Mouse (Mus musculus) hindbrain, postnatal 0 days (tissue): ENCODE measurements around the gene Sept12. TPM values are rescaled to one million over a fixed set of nuclear protein-coding genes. Genes with fewer than 3 reads are reported as not detected.

ENCODE experiments used
- ATAC-seq: fragments of 200-750 bp; cut with Nextera tagmentation; 2 replicates; pipeline ENCODE4 v1.8.0; 2017; ENCODE audit warnings: mild to moderate bottlenecking, moderate TSS enrichment, moderate library complexity
- DNase-seq: peaks from one replicate; pipeline ENCODE4 v3.0.0-alpha.2; 2015; ENCODE audit warnings: low spot score
- H3K27ac ChIP-seq: fragments of 300-500 bp; sonication (generic); 2 replicates; pipeline ENCODE4 v1.5.1; 2014; ENCODE audit warnings: mild to moderate bottlenecking
- H3K27me3 ChIP-seq: fragments of 300-500 bp; sonication (generic); 2 replicates; pipeline ENCODE4 v1.6.1; 2014; ENCODE audit warnings: low read length, mixed read lengths; ENCODE audit not compliant: insufficient read depth
- H3K36me3 ChIP-seq: fragments of 300-500 bp; sonication (generic); 2 replicates; pipeline ENCODE4 v1.6.1; 2014; ENCODE audit warnings: low read length, mixed read lengths; ENCODE audit not compliant: insufficient read depth
- H3K4me1 ChIP-seq: fragments of 300-500 bp; sonication (generic); 2 replicates; pipeline ENCODE4 v1.6.1; 2014; ENCODE audit warnings: antibody characterized with exemption, low read length, mixed read lengths; ENCODE audit not compliant: insufficient read depth
- H3K4me2 ChIP-seq: fragments of 300-500 bp; sonication (generic); 2 replicates; pipeline ENCODE4 v1.6.1; 2014; ENCODE audit warnings: low read depth, mild to moderate bottlenecking, low read length, moderate library complexity, mixed read lengths
- H3K4me3 ChIP-seq: fragments of 300-500 bp; sonication (generic); 2 replicates; pipeline ENCODE4 v1.5.1; 2014; ENCODE audit warnings: low read length
- H3K9ac ChIP-seq: fragments of 300-500 bp; sonication (generic); replicated peaks from 2 replicates; pipeline ENCODE4 v1.6.1; 2014; ENCODE audit warnings: mild to moderate bottlenecking, low read length, moderate library complexity, mixed read lengths
- H3K9me3 ChIP-seq: fragments of 300-500 bp; sonication (generic); 2 replicates; pipeline ENCODE4 v1.6.1; 2016; ENCODE audit warnings: low read length, mixed read lengths
- CTCF ChIP-seq: IDR thresholded peaks from 2 replicates; pipeline ENCODE4 v1.5.1; 2016; ENCODE audit warnings: antibody characterized with exemption, control low read depth, low read depth
- WGBS: fragments of 180-500 bp; shearing (Covaris S2); extraction: QIAGEN DNeasy Blood & Tissue Kit; methylation state at CpG from one replicate; pipeline ENCODE4 v1.1.7; 2014; 5-methylcytosine and 5-hydroxymethylcytosine counted together
- polyA plus RNA-seq: library from polyadenylated mRNA; unstranded; fragments of >200 nt; fragmentation: Nextera tagmentation; extraction: Ambion mirVana; gene quantifications from 2 replicates; pipeline ENCODE4 v1.2.1, GENCODE M21; 2015
- total RNA-seq: library from RNA; depleted of rRNA; stranded (reverse); fragments of >200 nt; gene quantifications from 2 replicates; pipeline ENCODE4 v1.2.3, GENCODE M21; 2014

The Sept12 gene
- total and polyA plus RNA-seq, 2 experiments from 2014 or later, result not detected

DNA sequence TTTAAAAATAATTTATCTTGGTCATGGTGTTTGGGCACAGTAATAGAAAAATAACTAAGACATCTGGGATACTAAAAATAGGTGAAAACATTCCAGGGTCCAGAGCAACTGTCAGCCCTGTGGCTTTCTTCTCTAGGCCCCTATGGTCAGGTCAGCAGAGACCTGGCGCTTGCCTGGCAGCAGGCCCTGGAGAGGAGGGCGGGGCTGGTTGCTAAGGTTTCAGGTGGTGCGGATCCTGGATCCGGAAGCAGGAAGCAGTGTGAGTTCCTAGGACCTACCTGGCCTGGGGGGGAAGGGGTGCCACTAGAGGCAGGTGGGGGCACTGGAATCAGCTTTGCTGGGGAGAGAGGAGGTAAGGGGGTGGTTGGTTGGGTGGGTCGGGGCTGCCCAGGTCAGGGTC lies 9.4 kb upstream of the Sept12 start, which contains the start of gene Smim22:
TSS of gene Smim22 (plus strand) at position 222 of the 400 bp plus-strand sequence.
- DNase-seq (no peak), ATAC-seq (peak; percentile 21; the same call in 1 of the 2 replicates)
- no peaks in the 10 kb centered on the region for H3K36me3 ChIP-seq
- WGBS, result 48% methylated on average over 5 of the region's 5 CpGs
- no peak within 1 kb of the TSS for H3K4me2 ChIP-seq
- no peak within 1 kb of the TSS for H3K27ac ChIP-seq
- no peaks in the 10 kb centered on the region for H3K27me3 ChIP-seq
- no peak within 1 kb of the TSS for H3K4me3 ChIP-seq
- no peak for TF ChIP-seq CTCF
- no peak within 1 kb of the TSS for H3K9ac ChIP-seq
- no peaks in the 10 kb centered on the region for H3K9me3 ChIP-seq
- H3K4me1 ChIP-seq, result no peaks in the 10 kb centered on the region

- Histone ChIP-seq H3K27me3 (no peaks in the 10 kb centered on the region), H3K9me3 (no peaks in the 10 kb centered on the region), H3K4me3 (no peak overlapping the region), H3K4me1 (no peaks in the 10 kb centered on the region), H3K36me3 (no peaks in the 10 kb centered on the region), H3K9ac (no peak overlapping the region), H3K27ac (no peak overlapping the region), H3K4me2 (no peak overlapping the region)
- no peak for TF ChIP-seq CTCF
- DNase-seq (no peak), ATAC-seq (no peak)
- 63% methylated on average over 3 of the region's 3 CpGs for WGBS
Measured at GRCm38 (mm10) chr16:5000611-5001010, 3.0 kb upstream of the Sept12 start.

- no peaks in the 10 kb centered on the region for H3K9me3 ChIP-seq
- WGBS, result 79% methylated on average over 1 of the region's 1 CpGs
- no peak for TF ChIP-seq CTCF
- no peak for DNase-seq
- no peaks in the 10 kb centered on the region for H3K4me1 ChIP-seq
- H3K27ac ChIP-seq, result no peak overlapping the region
- ATAC-seq, result no peak
- H3K4me2 ChIP-seq, result no peak overlapping the region
- no peaks in the 10 kb centered on the region for H3K27me3 ChIP-seq
- no peak overlapping the region for H3K9ac ChIP-seq
- no peak overlapping the region for H3K4me3 ChIP-seq
- H3K36me3 ChIP-seq, result no peaks in the 10 kb centered on the region
Measured at GRCm38 (mm10) chr16:4998984-4999383, 1.3 kb upstream of the Sept12 start.

DNA sequence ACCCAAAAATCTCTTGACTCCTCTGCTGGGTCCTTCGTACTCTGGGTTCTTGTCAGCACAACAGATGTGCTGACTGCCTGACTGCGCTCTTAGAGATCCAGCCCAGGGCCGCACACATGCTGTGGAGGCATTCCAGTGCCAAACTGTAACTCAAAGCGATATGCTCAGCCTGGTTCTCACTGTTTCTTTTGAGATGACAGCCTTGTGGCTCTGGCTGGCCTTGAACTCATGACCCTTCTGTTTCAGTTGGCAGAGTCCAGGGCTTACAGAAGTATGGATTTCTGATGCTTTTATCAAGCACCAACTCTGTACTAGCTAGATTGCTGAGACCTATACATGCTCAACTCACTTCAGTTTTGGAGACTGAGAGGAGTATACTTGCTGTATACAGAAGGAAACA lies 4.4 kb downstream of the Sept12 start:
- H3K36me3 ChIP-seq, result no peaks in the 10 kb centered on the region
- no peak for ATAC-seq
- H3K4me3 ChIP-seq, result no peak overlapping the region
- no peak for DNase-seq
- no peaks in the 10 kb centered on the region for H3K9me3 ChIP-seq
- no peak overlapping the region for H3K4me2 ChIP-seq
- H3K4me1 ChIP-seq, result no peaks in the 10 kb centered on the region
- no peak for TF ChIP-seq CTCF
- no peak overlapping the region for H3K27ac ChIP-seq
- H3K9ac ChIP-seq, result no peak overlapping the region
- 73% methylated on average over 4 of the region's 4 CpGs for WGBS
- H3K27me3 ChIP-seq, result no peaks in the 10 kb centered on the region

GRCm38 (mm10) chr16:4984717-4985116 lies 12.9 kb downstream of the Sept12 start:
- no peak overlapping the region for H3K4me3 ChIP-seq
- H3K9me3 ChIP-seq, result no peaks in the 10 kb centered on the region
- H3K4me2 ChIP-seq, result no peak overlapping the region
- no peak overlapping the region for H3K27ac ChIP-seq
- DNase-seq (no peak), ATAC-seq (no peak)
- no peaks in the 10 kb centered on the region for H3K36me3 ChIP-seq
- H3K4me1 ChIP-seq, result no peaks in the 10 kb centered on the region
- no peaks in the 10 kb centered on the region for H3K27me3 ChIP-seq
- 92% methylated on average over 12 of the region's 12 CpGs for WGBS
- H3K9ac ChIP-seq, result no peak overlapping the region
- TF ChIP-seq CTCF, result no peak

DNA sequence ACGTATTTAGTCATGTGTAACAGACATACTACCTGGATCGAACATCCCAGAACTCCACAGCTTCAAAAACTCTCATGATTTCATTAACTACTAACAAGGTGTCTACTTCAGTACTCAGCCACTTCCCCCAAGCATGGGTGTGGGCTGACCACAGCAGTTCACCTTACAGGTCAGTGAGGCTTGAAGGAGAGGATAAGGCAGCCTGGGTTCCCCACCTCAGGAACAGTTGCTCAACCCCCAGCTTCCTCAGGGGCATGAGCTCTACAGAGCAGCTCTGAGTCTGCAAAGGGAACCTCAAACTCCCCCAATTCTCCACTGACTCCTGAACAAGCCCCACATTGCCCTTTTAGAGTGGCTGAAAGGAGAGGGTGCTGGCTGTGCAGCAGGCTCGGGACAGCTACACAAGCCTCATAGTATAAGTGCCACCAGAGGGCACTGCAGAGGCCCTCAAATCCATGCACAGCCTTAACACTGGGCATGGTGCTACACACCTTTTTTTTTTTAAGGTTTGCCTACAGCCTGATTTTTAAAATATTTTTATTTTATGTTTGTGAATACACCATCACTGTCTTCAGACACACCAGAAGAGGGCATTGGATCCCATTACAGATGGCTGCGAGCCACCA lies 17.8 kb downstream of the Sept12 start:
- no peaks in the 10 kb centered on the region for H3K4me1 ChIP-seq
- WGBS, result 66% methylated on average over 4 of the region's 4 CpGs
- H3K27me3 ChIP-seq, result no peaks in the 10 kb centered on the region
- H3K4me3 ChIP-seq, result no peak overlapping the region
- no peak overlapping the region for H3K27ac ChIP-seq
- no peaks in the 10 kb centered on the region for H3K9me3 ChIP-seq
- ATAC-seq (peak; percentile 59; the same call in 1 of the 2 replicates), DNase-seq (peak; percentile 39)
- no peak overlapping the region for H3K4me2 ChIP-seq
- H3K36me3 ChIP-seq, result no peaks in the 10 kb centered on the region
- TF ChIP-seq CTCF, result peak; percentile 67
- no peak overlapping the region for H3K9ac ChIP-seq

- Histone ChIP-seq H3K9ac (no peak overlapping the region), H3K9me3 (no peaks in the 10 kb centered on the region), H3K4me3 (no peak overlapping the region), H3K27me3 (no peaks in the 10 kb centered on the region), H3K4me1 (no peaks in the 10 kb centered on the region), H3K27ac (no peak overlapping the region), H3K36me3 (no peaks in the 10 kb centered on the region), H3K4me2 (no peak overlapping the region)
- no peak for TF ChIP-seq CTCF
- DNase-seq (no peak), ATAC-seq (no peak)
- WGBS, result 61% methylated on average over 5 of the region's 5 CpGs
Measured at GRCm38 (mm10) chr16:4978275-4979051, 19.2 kb downstream of the Sept12 start.
